Mouse (Mus musculus) forebrain, embryonic 13.5 days (tissue): ENCODE measurements around the gene Themis2. TPM values are rescaled to one million over a fixed set of nuclear protein-coding genes. Genes with fewer than 3 reads are reported as not detected.
"Not testable (repeated sequence)": the region's sequence is repeated elsewhere in the genome, so short reads cannot be mapped to it uniquely, and the experiment has no call there.

ENCODE experiments used
- ATAC-seq: fragments of 200-750 bp; cut with Nextera tagmentation; 2 replicates; pipeline ENCODE4 v1.8.0; 2017
- H3K27ac ChIP-seq: fragments of 300-500 bp; sonication (generic); 2 replicates; pipeline ENCODE4 v1.5.1; 2015; ENCODE audit warnings: inconsistent platforms, mild to moderate bottlenecking, moderate library complexity
- H3K27me3 ChIP-seq: fragments of 300-500 bp; sonication (generic); 2 replicates; pipeline ENCODE4 v1.6.1; 2015; ENCODE audit warnings: mild to moderate bottlenecking, inconsistent platforms
- H3K36me3 ChIP-seq: fragments of 300-500 bp; sonication (generic); 2 replicates; pipeline ENCODE4 v1.6.1; 2015; ENCODE audit warnings: mild to moderate bottlenecking, inconsistent platforms; ENCODE audit not compliant: poor library complexity, severe bottlenecking
- H3K4me1 ChIP-seq: fragments of 300-500 bp; sonication (generic); 2 replicates; pipeline ENCODE4 v1.6.1; 2015; ENCODE audit warnings: inconsistent platforms
- H3K4me2 ChIP-seq: fragments of 300-500 bp; sonication (generic); 2 replicates; pipeline ENCODE4 v1.6.1; 2015; ENCODE audit warnings: inconsistent platforms, mild to moderate bottlenecking, moderate library complexity
- H3K4me3 ChIP-seq: fragments of 300-500 bp; sonication (generic); 2 replicates; pipeline ENCODE4 v1.5.1; 2015; ENCODE audit warnings: mild to moderate bottlenecking, inconsistent platforms
- H3K9ac ChIP-seq: fragments of 300-500 bp; sonication (generic); 2 replicates; pipeline ENCODE4 v1.6.1; 2015; ENCODE audit warnings: mild to moderate bottlenecking, inconsistent platforms
- H3K9me3 ChIP-seq: fragments of 300-500 bp; sonication (generic); replicated peaks from 2 replicates; pipeline ENCODE4 v1.6.1; 2016; ENCODE audit warnings: inconsistent platforms
- WGBS: fragments of 180-500 bp; shearing (Covaris S2); methylation state at CpG from one replicate; pipeline ENCODE4 v1.1.7; 2015; 5-methylcytosine and 5-hydroxymethylcytosine counted together
- polyA plus RNA-seq: library from polyadenylated mRNA; unstranded; fragments of >200 nt; fragmentation: Nextera tagmentation; extraction: Ambion mirVana; gene quantifications from 2 replicates; pipeline ENCODE4 v1.2.1, GENCODE M21; 2015

The Themis2 gene
- polyA plus RNA-seq, 1 experiment from 2014 or later = 0.26 TPM

DNA sequence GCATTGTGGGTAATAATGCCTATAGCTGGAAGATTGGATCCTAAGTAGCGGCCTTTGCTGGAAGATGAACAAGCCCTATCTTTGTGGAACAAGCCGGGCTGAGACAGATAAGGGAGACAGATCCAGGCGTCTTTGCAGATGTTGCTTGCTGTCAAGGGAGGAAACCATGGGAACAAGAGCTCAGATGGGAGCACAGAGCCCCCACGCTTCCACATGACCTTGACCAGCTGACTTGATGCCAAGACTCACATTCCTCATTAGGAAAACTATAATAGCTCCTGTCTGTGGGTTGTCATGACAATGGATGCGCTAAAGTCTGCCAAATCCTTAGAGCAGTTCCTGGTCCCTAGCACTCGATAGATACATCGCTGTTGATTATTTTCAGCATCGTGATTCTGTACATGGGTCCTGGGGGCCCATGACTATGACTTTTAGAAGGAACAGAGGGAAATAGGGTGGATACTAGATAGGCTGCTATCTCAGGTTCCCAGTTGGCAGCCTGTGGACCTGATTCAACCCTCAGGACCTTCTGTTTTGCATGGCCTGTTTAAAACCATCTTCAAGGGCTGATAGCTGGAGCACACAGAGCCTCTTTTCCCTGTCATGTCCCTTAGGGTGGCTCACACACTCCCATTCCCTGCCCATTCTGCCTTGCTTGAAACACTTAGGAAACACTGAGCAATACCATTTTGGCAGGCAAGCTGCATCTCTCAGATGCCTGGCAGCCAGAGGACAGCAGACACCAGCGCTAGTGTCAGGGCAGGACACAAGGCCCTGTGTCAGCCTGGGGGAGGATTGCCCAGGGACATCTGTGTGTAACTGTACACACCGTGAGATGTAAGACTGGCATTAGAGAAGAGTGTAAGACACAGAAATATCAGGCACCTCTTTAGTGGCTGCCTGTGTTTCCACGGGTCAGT, 51.9 kb downstream of the Themis2 start:
- Histone ChIP-seq H3K9ac (no peak overlapping the region), H3K4me2 (no peak overlapping the region), H3K36me3 (no peaks in the 10 kb centered on the region), H3K27ac (peak overlapping the region; percentile 35; the same call in 1 of the 2 replicates), H3K27me3 (no peaks in the 10 kb centered on the region), H3K4me3 (no peak overlapping the region), H3K9me3 (no peaks in the 10 kb centered on the region), H3K4me1 (0 out of 2 replicates have a peak, but pooled peaks cover 9% of the 10 kb centered on the region)
- 75% methylated on average over 11 of the region's 11 CpGs for whole genome bisulfite sequencing
- no peak for ATAC-seq

DNA sequence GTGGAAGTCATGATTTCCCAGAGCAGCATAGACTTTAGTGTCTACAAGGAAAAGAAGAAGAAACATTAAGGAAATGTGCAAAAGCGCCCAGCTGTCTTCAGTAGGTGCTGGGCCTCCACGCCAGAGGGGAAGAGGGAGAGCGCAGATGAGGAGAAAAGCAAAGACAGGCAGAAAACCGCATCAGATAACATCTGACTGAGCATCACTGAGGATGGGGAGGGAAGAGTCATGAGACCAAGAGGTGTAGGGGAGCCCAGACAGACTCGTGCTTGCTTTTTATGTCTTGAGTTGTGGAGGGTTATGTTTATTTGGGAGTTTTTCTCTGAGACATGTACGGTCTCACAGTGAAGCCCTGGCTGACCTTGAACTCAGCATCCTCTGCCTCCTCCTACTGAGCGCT, 54.7 kb downstream of the Themis2 start:
- 96% methylated on average over 7 of the region's 7 CpGs for WGBS
- H3K9me3 ChIP-seq = no peaks in the 10 kb centered on the region
- no peak overlapping the region for H3K4me2 ChIP-seq
- no peak for ATAC-seq
- H3K27me3 ChIP-seq = no peaks in the 10 kb centered on the region
- no peak overlapping the region for H3K4me3 ChIP-seq
- H3K36me3 ChIP-seq = no peaks in the 10 kb centered on the region
- no peak overlapping the region for H3K9ac ChIP-seq
- H3K27ac ChIP-seq = no peak overlapping the region
- H3K4me1 ChIP-seq = 0 out of 2 replicates have a peak, but pooled peaks cover 9% of the 10 kb centered on the region

GRCm38 (mm10) chr4:132737154-132737553, 59.0 kb downstream of the Themis2 start:
- 92% methylated on average over 9 of the region's 9 CpGs for WGBS
- not testable (repeated sequence) for ATAC-seq, H3K4me2 ChIP-seq

DNA sequence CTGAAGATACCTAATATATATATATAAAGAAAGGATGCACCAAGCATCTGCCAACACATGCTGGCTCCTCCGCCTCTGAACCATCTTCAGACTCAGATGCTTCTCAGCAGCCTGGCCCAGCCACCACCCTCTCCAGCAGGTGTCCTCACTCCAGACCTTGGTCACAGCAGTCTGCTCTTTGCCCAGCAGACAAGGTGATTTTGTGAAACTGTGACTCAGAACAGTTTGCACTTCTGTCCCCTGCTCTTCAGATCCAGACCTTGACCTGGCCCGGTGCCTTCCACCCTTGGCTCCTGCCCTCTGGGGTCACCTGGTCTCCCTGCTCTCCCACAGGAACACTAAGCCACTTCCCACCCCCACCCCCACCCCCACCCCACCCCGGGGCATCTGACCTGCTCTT, 60.3 kb downstream of the Themis2 start:
- ATAC-seq = no peak
- no peaks in the 10 kb centered on the region for H3K9me3 ChIP-seq
- WGBS = 76% methylated on average over 3 of the region's 3 CpGs
- peaks cover 9% of the 10 kb centered on the region for H3K4me1 ChIP-seq
- no peaks in the 10 kb centered on the region for H3K27me3 ChIP-seq
- no peak overlapping the region for H3K4me2 ChIP-seq
- H3K27ac ChIP-seq = no peak overlapping the region
- no peak overlapping the region for H3K4me3 ChIP-seq
- H3K9ac ChIP-seq = no peak overlapping the region
- H3K36me3 ChIP-seq = no peaks in the 10 kb centered on the region

More at GRCm38 (mm10) chr4:132737154-132737553, 59.0 kb downstream of the Themis2 start:
- H3K4me1 ChIP-seq, H3K4me3 ChIP-seq, H3K9me3 ChIP-seq, H3K9ac ChIP-seq, H3K36me3 ChIP-seq, H3K27me3 ChIP-seq, H3K27ac ChIP-seq: not testable (repeated sequence)

DNA sequence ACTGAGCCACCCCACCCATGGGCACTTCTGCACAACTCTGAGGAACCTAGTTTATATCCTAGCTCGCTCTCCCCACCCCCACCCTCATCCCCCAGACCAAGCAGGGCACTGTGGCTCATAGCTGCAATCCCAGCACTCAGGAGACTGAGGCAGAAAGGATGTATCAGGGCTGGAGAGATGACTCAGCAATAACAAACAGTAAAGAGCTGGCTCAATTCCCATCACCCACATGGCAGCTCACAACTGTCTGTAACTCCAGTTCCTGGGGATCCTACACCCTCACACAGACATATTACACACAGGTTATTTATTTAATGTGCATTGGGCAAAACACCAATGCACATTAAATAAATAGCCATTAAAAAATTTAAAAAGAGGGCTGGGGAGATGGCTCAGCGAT, 60.8 kb downstream of the Themis2 start:
- Histone ChIP-seq H3K27me3 (no peaks in the 10 kb centered on the region), H3K9me3 (no peaks in the 10 kb centered on the region), H3K4me3 (no peak overlapping the region), H3K4me1 (peaks cover 9% of the 10 kb centered on the region), H3K27ac (no peak overlapping the region), H3K9ac (no peak overlapping the region), H3K4me2 (no peak overlapping the region), H3K36me3 (no peaks in the 10 kb centered on the region)
- 82% methylated on average over 2 of the region's 2 CpGs for WGBS
- no peak for ATAC-seq

GRCm38 (mm10) chr4:132734766-132735165, 61.4 kb downstream of the Themis2 start:
- 96% methylated on average over 2 of the region's 2 CpGs for WGBS
- Histone ChIP-seq H3K9ac (no peak overlapping the region), H3K4me3 (no peak overlapping the region), H3K27me3 (no peaks in the 10 kb centered on the region), H3K9me3 (no peaks in the 10 kb centered on the region), H3K27ac (no peak overlapping the region), H3K4me2 (no peak overlapping the region), H3K4me1 (peaks cover 9% of the 10 kb centered on the region), H3K36me3 (no peaks in the 10 kb centered on the region)
- no peak for ATAC-seq

DNA sequence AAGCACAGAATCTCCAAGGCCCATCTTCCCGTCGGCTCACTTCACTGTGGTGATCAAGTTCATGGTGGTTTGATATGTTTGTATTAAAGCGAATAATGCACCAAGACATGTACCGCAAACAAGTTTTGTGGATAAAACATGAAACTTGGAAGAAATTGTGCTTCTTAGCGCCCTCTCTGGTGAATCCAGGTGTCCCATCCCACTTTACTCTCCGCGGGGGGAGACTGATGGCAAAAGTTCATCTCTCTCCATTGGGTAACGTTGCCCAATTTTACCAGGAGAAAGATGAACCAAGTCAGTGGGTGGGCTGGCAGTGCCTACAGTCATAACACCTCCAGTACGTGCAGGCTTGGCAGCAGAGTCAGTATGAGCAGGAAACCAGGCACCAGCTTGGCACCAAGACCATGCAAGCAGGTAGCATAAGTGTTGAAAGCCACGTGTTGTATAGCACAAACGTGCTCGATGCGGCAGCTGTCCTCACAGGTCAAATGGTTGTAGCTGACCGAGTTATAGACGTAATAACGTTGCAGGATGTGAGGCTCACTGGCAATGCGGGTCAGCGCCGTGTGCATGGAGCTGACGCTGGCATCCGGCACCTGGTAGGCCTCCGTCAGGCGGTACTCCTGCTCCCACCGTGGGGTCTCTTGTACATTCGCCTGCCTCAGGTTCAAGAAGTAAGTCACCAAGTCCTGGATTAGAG, 63.0 kb downstream of the Themis2 start:
- ATAC-seq = no peak

DNA sequence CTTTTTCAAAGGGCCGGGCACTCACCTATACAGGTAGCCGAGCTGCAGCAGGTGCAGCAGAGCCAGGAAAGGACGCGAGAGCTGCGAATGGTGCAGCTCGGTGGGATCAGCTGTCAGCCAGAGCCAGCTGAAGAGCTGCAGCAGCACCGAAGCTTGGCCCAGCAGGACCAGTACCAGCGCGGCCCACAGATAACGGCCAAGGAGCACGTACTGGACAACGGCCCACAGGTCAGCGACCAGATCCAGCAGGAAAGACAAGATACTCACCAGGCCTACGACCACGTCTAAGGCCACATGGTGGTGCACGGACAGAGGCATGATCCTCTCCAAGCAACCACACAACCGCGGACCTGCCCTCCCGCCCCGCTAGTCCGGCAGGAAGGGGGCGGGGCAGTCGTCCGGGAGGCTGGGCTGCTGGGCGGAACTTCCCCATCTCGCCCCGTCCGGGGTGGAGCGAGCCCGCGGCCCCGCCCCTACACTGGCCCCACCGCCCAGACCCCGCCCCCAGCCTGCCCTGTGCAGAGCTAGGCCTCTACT, 64.0 kb downstream of the Themis2 start, which contains the start of gene Xkr8:
TSS of gene Xkr8 (minus strand) at position 399 of the 537 bp plus-strand sequence.
- peak within 1 kb of the TSS; percentile 70 for H3K9ac ChIP-seq
- no peak within 1 kb of the TSS for H3K27ac ChIP-seq
- no peaks in the 10 kb centered on the region for H3K36me3 ChIP-seq
- 2% methylated on average over 34 of the region's 34 CpGs for WGBS
- peaks cover 9% of the 10 kb centered on the region for H3K4me1 ChIP-seq
- peak within 1 kb of the TSS; percentile 87 for H3K4me2 ChIP-seq
- ATAC-seq = peak; percentile 95
- no peaks in the 10 kb centered on the region for H3K27me3 ChIP-seq
- H3K9me3 ChIP-seq = no peaks in the 10 kb centered on the region
- peak within 1 kb of the TSS; percentile 59 for H3K4me3 ChIP-seq

More for the DNA sequence above, 63.0 kb downstream of the Themis2 start:
- peaks cover 9% of the 10 kb centered on the region for H3K4me1 ChIP-seq
- H3K27ac ChIP-seq = no peak overlapping the region
- H3K9ac ChIP-seq = no peak overlapping the region
- no peaks in the 10 kb centered on the region for H3K36me3 ChIP-seq
- 91% methylated on average over 25 of the region's 25 CpGs for WGBS
- H3K27me3 ChIP-seq = no peaks in the 10 kb centered on the region
- H3K9me3 ChIP-seq = no peaks in the 10 kb centered on the region
- no peak overlapping the region for H3K4me2 ChIP-seq
- H3K4me3 ChIP-seq = no peak overlapping the region

Other genes starting within 250 kb of the Themis2 start
- gene Ptafr, start 232.3 kb downstream of the Themis2 start, polyA plus RNA-seq = 0.13 and 0.35 TPM in 2 replicates
- 24.1 and 25.3 TPM in 2 replicates for gene Eya3, start 157.4 kb downstream of the Themis2 start, polyA plus RNA-seq
- 3.2 and 3.3 TPM in 2 replicates for gene Xkr8, start 63.8 kb downstream of the Themis2 start, polyA plus RNA-seq
- 1.7 and 2.7 TPM in 2 replicates for gene Smpdl3b, start 39.1 kb downstream of the Themis2 start, polyA plus RNA-seq
- gene Rpa2, start 28.1 kb downstream of the Themis2 start, polyA plus RNA-seq = 114 and 123 TPM in 2 replicates
- gene Ppp1r8, start 46.8 kb upstream of the Themis2 start, polyA plus RNA-seq = 62.5 and 70.5 TPM in 2 replicates
- 116 and 119 TPM in 2 replicates for gene Stx12, start 88.1 kb upstream of the Themis2 start, polyA plus RNA-seq
- 35.2 and 43.5 TPM in 2 replicates for gene Fam76a, start 126.2 kb upstream of the Themis2 start, polyA plus RNA-seq
- gene Fgr, start 177.7 kb upstream of the Themis2 start, polyA plus RNA-seq = not detected in 2 replicates
- gene Ahdc1, start 214.9 kb upstream of the Themis2 start, polyA plus RNA-seq = 7.3 and 8.1 TPM in 2 replicates